Mouse (Mus musculus): ENCODE results near the gene Mks1. TPM values are rescaled to one million over a fixed set of nuclear protein-coding genes. Genes with fewer than 3 reads are reported as not detected.

Mks1 gene
- total RNA-seq, 2 experiments from 2014 or later, result 5.3 to 6.6 TPM

- DNase-seq (ENCODE audit: low spot score in 2 of 2), result no peak
These were observed 18.8 kb downstream of the Mks1 start for GRCm38 (mm10) chr11:87871766-87872165.

GRCm38 (mm10) chr11:87875436-87875835, 22.4 kb downstream of the Mks1 start, which contains the start of gene Epx:
TSS of gene Epx (minus strand) at chr11:87875536.
- DNase-seq (ENCODE audit: low spot score in 2 of 2), result no peak

DNA sequence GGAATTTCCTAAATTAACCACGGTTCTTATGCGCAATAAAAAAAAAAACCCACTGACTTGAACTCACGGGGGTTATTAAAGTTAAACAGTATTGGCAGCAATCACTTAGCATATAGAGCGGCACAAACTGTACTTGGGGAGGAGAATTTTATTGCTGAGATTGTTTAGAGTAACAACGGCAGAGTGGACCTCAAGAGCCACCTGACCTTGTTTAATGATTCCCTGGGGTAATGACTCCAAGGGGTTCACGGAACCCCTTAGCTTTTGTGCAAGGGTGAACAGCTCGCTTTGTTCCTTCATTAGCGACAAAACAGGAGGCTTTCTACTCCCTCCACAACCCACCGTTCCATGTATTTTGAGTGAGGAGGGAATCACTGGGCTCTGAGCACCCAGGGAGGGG, 26.8 kb downstream of the Mks1 start:
- DNase-seq (ENCODE audit: low spot score in 2 of 2), result no peak

DNA sequence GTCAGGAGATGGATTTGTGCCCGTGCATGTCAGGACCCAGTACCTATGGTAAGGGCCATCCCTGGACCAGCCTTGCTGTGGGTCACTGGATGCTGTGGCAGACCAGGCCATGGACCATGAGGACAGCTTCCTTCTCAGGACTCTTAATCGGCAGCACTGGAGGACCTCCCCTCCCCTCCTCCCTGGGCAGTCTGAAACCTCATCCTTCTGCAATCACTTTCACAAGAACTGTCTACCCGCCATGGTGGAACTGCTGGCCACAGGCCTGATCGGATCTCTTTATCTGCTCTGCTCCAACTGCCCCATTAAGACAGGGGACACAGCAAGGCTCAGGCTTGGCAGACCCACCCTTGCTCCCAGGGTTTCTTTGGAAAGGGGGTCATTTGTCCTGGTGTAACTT, 28.7 kb downstream of the Mks1 start:
- no peak for DNase-seq (ENCODE audit: low spot score in 2 of 2)

DNA sequence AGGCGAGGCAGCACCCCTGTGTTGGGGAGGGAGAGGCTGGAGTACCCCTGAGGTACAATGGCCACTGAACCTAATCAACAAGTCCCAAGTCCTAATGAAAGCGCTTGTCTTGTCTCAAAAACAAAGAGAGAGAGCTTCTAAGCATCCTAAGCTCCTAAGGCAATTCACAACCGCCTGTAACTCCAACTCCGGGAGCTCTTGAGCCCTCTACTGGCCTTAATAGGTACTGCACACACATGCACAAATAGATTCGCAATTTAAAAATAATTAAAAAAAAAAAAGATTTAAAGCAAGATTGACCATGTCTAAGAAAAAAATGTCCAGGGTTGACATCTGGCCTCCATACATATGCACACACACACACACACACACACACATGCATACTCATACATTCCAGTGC, 30.5 kb downstream of the Mks1 start:
- no peak for DNase-seq (ENCODE audit: low spot score in 2 of 2)

GRCm38 (mm10) chr11:87884856-87885255, 31.8 kb downstream of the Mks1 start:
- no peak for DNase-seq (ENCODE audit: low spot score in 2 of 2)

DNA sequence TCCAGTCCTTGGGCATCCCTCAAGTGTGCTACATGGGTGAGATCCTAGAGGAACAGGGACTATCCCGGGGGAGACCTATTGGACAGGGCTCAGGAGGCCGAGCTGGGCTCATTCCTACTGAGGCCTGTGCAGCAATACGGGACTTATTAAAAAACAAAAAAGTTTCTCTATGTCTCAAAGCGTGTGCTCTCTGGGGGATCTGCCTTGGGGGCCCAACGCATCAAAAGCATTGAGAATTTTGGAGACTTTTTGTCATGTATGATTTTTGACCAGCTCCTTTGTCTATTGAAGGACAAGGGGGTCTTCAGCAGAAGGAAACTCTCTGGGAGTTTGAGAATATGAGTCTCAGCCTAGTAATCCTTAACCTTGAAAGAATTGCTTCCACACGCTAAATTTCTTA, 39.2 kb downstream of the Mks1 start, which contains the start of gene Olfr462:
Olfr462 (minus strand) TSS at position 101 of the 400 bp plus-strand sequence.
- DNase-seq (ENCODE audit: low spot score in 2 of 2), result no peak

GRCm38 (mm10) chr11:87897287-87897686, 44.3 kb downstream of the Mks1 start, which contains the start of gene Olfr463:
TSS of gene Olfr463 (minus strand) at chr11:87897387.
- DNase-seq (ENCODE audit: low spot score in 2 of 2), result no peak

DNA sequence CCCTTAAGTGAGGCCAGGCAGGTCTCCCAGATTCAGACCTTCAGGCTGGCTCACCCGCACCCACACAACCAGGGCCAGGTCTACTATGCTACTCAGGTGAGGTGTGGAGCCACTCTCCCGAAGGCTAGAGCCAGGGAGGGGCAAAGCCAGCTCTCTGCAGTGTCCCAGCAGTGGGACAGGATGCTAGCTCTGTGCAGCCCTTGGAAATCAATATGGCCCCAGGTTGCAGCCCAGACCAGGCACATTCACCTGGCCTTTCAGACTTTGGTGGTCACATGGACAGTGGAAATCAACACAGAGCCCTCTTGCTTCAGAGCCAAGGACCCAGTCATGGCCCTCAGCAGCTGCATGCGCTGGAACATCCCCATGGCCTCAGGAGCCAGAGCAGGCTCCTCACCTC, 51.3 kb downstream of the Mks1 start:
- DNase-seq (ENCODE audit: low spot score in 2 of 2), result no peak

Other genes starting within 250 kb of the Mks1 start
- under 1 TPM; 0.10 to 0.17 TPM for gene Hsf5, start 236.1 kb upstream of the Mks1 start, total RNA-seq (2021)
- gene Rnf43, start 190.5 kb upstream of the Mks1 start, total RNA-seq (2021), result under 1 TPM; 0.17 to 0.29 TPM
- gene Supt4a, start 115.7 kb upstream of the Mks1 start, total RNA-seq (2021), result 10 to 100 TPM; 52.1 to 55.5 TPM
- gene Tspoap1, start 92.7 kb upstream of the Mks1 start, total RNA-seq (2021), result under 1 TPM; 0.18 to 0.39 TPM
- under 1 TPM; 0.34 to 0.93 TPM for gene Mpo, start 59.6 kb upstream of the Mks1 start, total RNA-seq (2021)
- gene Lpo, start 24.9 kb upstream of the Mks1 start, total RNA-seq (2021), result not detected
- gene Epx, start 22.3 kb downstream of the Mks1 start, total RNA-seq (2021), result not detected
- gene Olfr462, start 39.1 kb downstream of the Mks1 start, total RNA-seq (2021), result not detected
- gene Olfr463, start 44.2 kb downstream of the Mks1 start, total RNA-seq (2021), result not detected
- gene Olfr464, start 67.8 kb downstream of the Mks1 start, total RNA-seq (2021), result not detected
- gene Dynll2, start 134.3 kb downstream of the Mks1 start, total RNA-seq (2021), result 100 to 1,000 TPM; 113 to 114 TPM
- 100 to 1,000 TPM; 171 to 215 TPM for gene Srsf1, start 194.2 kb downstream of the Mks1 start, total RNA-seq (2021)
- 10 to 100 TPM; 39.5 to 44.8 TPM for gene Vezf1, start 215.1 kb downstream of the Mks1 start, total RNA-seq (2021)
- 10 to 100 TPM; 47.4 to 53.8 TPM for gene Cuedc1, start 244.8 kb downstream of the Mks1 start, total RNA-seq (2021)

All from gastrocnemius, postnatal 4 days (tissue).